Mouse (Mus musculus) embryonic facial prominence, embryonic 11.5 days (tissue): ENCODE data around the gene Tfb1m. TPM values are rescaled to one million over a fixed set of nuclear protein-coding genes. Genes with fewer than 3 reads are reported as not detected.

Experiments
- ATAC-seq: fragments of 200-750 bp; cut with Nextera tagmentation; replicated peaks from 2 replicates; pipeline ENCODE4 v1.8.0; 2017; ENCODE audit warnings: low read depth; ENCODE audit not compliant: insufficient number of reproducible peaks, low FRiP score, low TSS enrichment
- DNase-seq: peaks from one replicate; pipeline ENCODE4 v3.0.0-alpha.2; 2015; ENCODE audit warnings: low spot score
- H3K27ac ChIP-seq: fragments of 300-500 bp; sonication (generic); replicated peaks from 2 replicates; pipeline ENCODE4 v1.5.1; 2014; ENCODE audit warnings: mild to moderate bottlenecking, low read depth, low read length, control low read depth
- H3K27me3 ChIP-seq: fragments of 300-500 bp; sonication (generic); 2 replicates; pipeline ENCODE4 v1.6.1; 2014; ENCODE audit warnings: mild to moderate bottlenecking, low read length, moderate library complexity, mixed read lengths; ENCODE audit not compliant: control insufficient read depth, insufficient read depth
- H3K36me3 ChIP-seq: fragments of 300-500 bp; sonication (generic); replicated peaks from 2 replicates; pipeline ENCODE4 v1.6.1; 2014; ENCODE audit warnings: low read depth, mild to moderate bottlenecking, low read length, moderate library complexity, mixed read lengths; ENCODE audit not compliant: control insufficient read depth, insufficient read depth
- H3K4me1 ChIP-seq: fragments of 300-500 bp; sonication (generic); 2 replicates; pipeline ENCODE4 v1.6.1; 2014; ENCODE audit warnings: low read length, mixed read lengths; ENCODE audit not compliant: control insufficient read depth, insufficient read depth
- H3K4me2 ChIP-seq: fragments of 300-500 bp; sonication (generic); 2 replicates; pipeline ENCODE4 v1.6.1; 2014; ENCODE audit warnings: low read depth, mild to moderate bottlenecking, control low read depth, low read length, moderate library complexity
- H3K4me3 ChIP-seq: fragments of 300-500 bp; sonication (generic); 2 replicates; pipeline ENCODE4 v1.5.1; 2014; ENCODE audit warnings: low read depth, low read length, control low read depth
- H3K9ac ChIP-seq: fragments of 300-500 bp; sonication (generic); replicated peaks from 2 replicates; pipeline ENCODE4 v1.6.1; 2014; ENCODE audit warnings: mild to moderate bottlenecking, control low read depth, low read length
- H3K9me3 ChIP-seq: fragments of 300-500 bp; sonication (generic); replicated peaks from 2 replicates; pipeline ENCODE4 v1.6.1; 2016; ENCODE audit warnings: mild to moderate bottlenecking, low read length, inconsistent platforms, mixed read lengths; ENCODE audit not compliant: control insufficient read depth
- WGBS: fragments of 180-500 bp; shearing (Covaris S2); extraction: QIAGEN DNeasy Blood & Tissue Kit; methylation state at CpG from one replicate; pipeline ENCODE4 v1.1.7; 2014; 5-methylcytosine and 5-hydroxymethylcytosine counted together
- polyA plus RNA-seq: library from polyadenylated mRNA; unstranded; fragments of >200 nt; fragmentation: Nextera tagmentation; extraction: Ambion mirVana; gene quantifications from 2 replicates; pipeline ENCODE4 v1.2.1, GENCODE M21; 2014

The Tfb1m gene
- polyA plus RNA-seq, 1 experiment from 2014 or later, result 25.9 TPM

GRCm38 (mm10) chr17:3491667-3492066, 65.9 kb downstream of the Tfb1m start:
- H3K4me2 ChIP-seq, result no peak overlapping the region
- DNase-seq (no peak), ATAC-seq (no peak)
- H3K27me3 ChIP-seq, result no peaks in the 10 kb centered on the region
- H3K36me3 ChIP-seq, result no peaks in the 10 kb centered on the region
- H3K4me1 ChIP-seq, result no peaks in the 10 kb centered on the region
- WGBS, result 90% methylated on average over 6 of the region's 6 CpGs
- H3K9me3 ChIP-seq, result no peaks in the 10 kb centered on the region
- no peak overlapping the region for H3K4me3 ChIP-seq
- H3K9ac ChIP-seq, result no peak overlapping the region
- no peak overlapping the region for H3K27ac ChIP-seq

GRCm38 (mm10) chr17:3491065-3491464, 66.5 kb downstream of the Tfb1m start:
- H3K4me3 ChIP-seq, result no peak overlapping the region
- no peak overlapping the region for H3K27ac ChIP-seq
- no peaks in the 10 kb centered on the region for H3K36me3 ChIP-seq
- DNase-seq (no peak), ATAC-seq (no peak)
- WGBS, result 55% methylated on average over 5 of the region's 5 CpGs
- H3K4me2 ChIP-seq, result no peak overlapping the region
- no peak overlapping the region for H3K9ac ChIP-seq
- no peaks in the 10 kb centered on the region for H3K4me1 ChIP-seq
- H3K27me3 ChIP-seq, result no peaks in the 10 kb centered on the region
- no peaks in the 10 kb centered on the region for H3K9me3 ChIP-seq

- WGBS, result 81% methylated on average over 11 of the region's 11 CpGs
Observed at GRCm38 (mm10) chr17:3490216-3490895, 67.2 kb downstream of the Tfb1m start.

GRCm38 (mm10) chr17:3487721-3488601, 69.6 kb downstream of the Tfb1m start:
- Histone ChIP-seq H3K4me1 (no peaks in the 10 kb centered on the region), H3K27ac (no peak overlapping the region), H3K4me3 (no peak overlapping the region), H3K9me3 (no peaks in the 10 kb centered on the region), H3K27me3 (no peaks in the 10 kb centered on the region), H3K4me2 (no peak overlapping the region), H3K36me3 (no peaks in the 10 kb centered on the region), H3K9ac (no peak overlapping the region)
- no peak for ATAC-seq
- 74% methylated on average over 12 of the region's 12 CpGs for WGBS
- DNase-seq, result no peak

More at GRCm38 (mm10) chr17:3490216-3490895, 67.2 kb downstream of the Tfb1m start:
- H3K9me3 ChIP-seq, result no peaks in the 10 kb centered on the region
- DNase-seq, result no peak
- no peak overlapping the region for H3K4me2 ChIP-seq
- no peak overlapping the region for H3K4me3 ChIP-seq
- no peak overlapping the region for H3K9ac ChIP-seq
- no peak overlapping the region for H3K27ac ChIP-seq
- no peaks in the 10 kb centered on the region for H3K27me3 ChIP-seq
- no peak for ATAC-seq
- no peaks in the 10 kb centered on the region for H3K4me1 ChIP-seq
- H3K36me3 ChIP-seq, result no peaks in the 10 kb centered on the region

GRCm38 (mm10) chr17:3487211-3487610, 70.4 kb downstream of the Tfb1m start:
- ATAC-seq (no peak), DNase-seq (no peak)
- no peaks in the 10 kb centered on the region for H3K36me3 ChIP-seq
- H3K4me3 ChIP-seq, result no peak overlapping the region
- no peak overlapping the region for H3K9ac ChIP-seq
- no peak overlapping the region for H3K27ac ChIP-seq
- no peaks in the 10 kb centered on the region for H3K9me3 ChIP-seq
- no peak overlapping the region for H3K4me2 ChIP-seq
- no peaks in the 10 kb centered on the region for H3K4me1 ChIP-seq
- H3K27me3 ChIP-seq, result no peaks in the 10 kb centered on the region
- 92% methylated on average over 4 of the region's 4 CpGs for WGBS

GRCm38 (mm10) chr17:3485851-3486250, 71.7 kb downstream of the Tfb1m start:
- Histone ChIP-seq H3K27me3 (no peaks in the 10 kb centered on the region), H3K4me1 (no peaks in the 10 kb centered on the region), H3K27ac (no peak overlapping the region), H3K4me2 (no peak overlapping the region), H3K4me3 (no peak overlapping the region), H3K36me3 (no peaks in the 10 kb centered on the region), H3K9ac (no peak overlapping the region), H3K9me3 (no peaks in the 10 kb centered on the region)
- ATAC-seq (no peak), DNase-seq (no peak)
- WGBS, result 68% methylated on average over 7 of the region's 7 CpGs

- WGBS, result 88% methylated on average over 8 of the region's 8 CpGs
- H3K4me1 ChIP-seq, result no peaks in the 10 kb centered on the region
- H3K27ac ChIP-seq, result no peak overlapping the region
- H3K4me2 ChIP-seq, result no peak overlapping the region
- no peaks in the 10 kb centered on the region for H3K36me3 ChIP-seq
- H3K9me3 ChIP-seq, result no peaks in the 10 kb centered on the region
- ATAC-seq (no peak), DNase-seq (no peak)
- H3K27me3 ChIP-seq, result no peaks in the 10 kb centered on the region
- H3K9ac ChIP-seq, result no peak overlapping the region
- H3K4me3 ChIP-seq, result no peak overlapping the region
Observed at GRCm38 (mm10) chr17:3483091-3483490, 74.5 kb downstream of the Tfb1m start.
